ENCODE assay signal across 18 mouse cellular contexts in genomic region chr3:107252035-107252434, GRCm38 (mm10). TPM values are rescaled to one million over a fixed set of nuclear protein-coding genes. Genes with fewer than 3 reads are reported as not detected.
DNase-seq lines count a peak whose midpoint lies in the region; ATAC-seq lines count a peak whose summit lies in the region.
"Had no signal": no experiment of that assay in that cellular context is flagged by ENCODE, and none has a peak within 500 bp of the region (broad histone marks: within the 10 kb centered on the region; RNA-seq: fewer than 3 reads in every experiment).

No protein-coding gene starts in this region.

- peak; percentile 31 for DNase-seq in forebrain, embryonic 11.5 days (ENCODE audit: low spot score)
- peak; percentile 38 for DNase-seq in kidney, adult 9 months
- peak; percentile 38 for DNase-seq in lung, postnatal 36 days
- no peak for DNase-seq in ovary, postnatal 14 days (ENCODE audit: low spot score)
- DNase-seq in ovary, adult 18-20 months (ENCODE audit: low spot score): no peak
- DNase-seq: cerebellum, adult 9-10 months; gastrocnemius, postnatal 14 days; thymus, postnatal 14 days had no signal

- 76% methylated on average over 4 of the region's 4 CpGs for WGBS in forebrain, embryonic 11.5 days
- 74% methylated on average over 4 of the region's 4 CpGs for WGBS in forebrain, embryonic 12.5 days

- no peak for ATAC-seq in forebrain, embryonic 11.5 days (replicated peaks; ENCODE audit: low FRiP score)
- ATAC-seq in forebrain, embryonic 12.5 days (ENCODE audit: low FRiP score): no peak
- no peak for ATAC-seq in megakaryocyte, adult 5-6 weeks (ENCODE audit: poor library complexity, severe bottlenecking)
- ATAC-seq: forebrain, embryonic 15.5 days had no signal

- no peaks in the 10 kb centered on the region for H3K36me3 ChIP-seq in forebrain, embryonic 11.5 days (ENCODE audit: control insufficient read depth, insufficient read depth, low read length)
- no peaks in the 10 kb centered on the region for H3K36me3 ChIP-seq in forebrain, embryonic 12.5 days (replicated peaks)
- H3K36me3 ChIP-seq in megakaryocyte, embryonic 14.5 days (replicated peaks; ENCODE audit: low read length): no peaks in the 10 kb centered on the region
- H3K36me3 ChIP-seq: forebrain, embryonic 15.5 days; hindbrain, embryonic 15.5 days; limb, embryonic 15.5 days had no signal

- H3K4me1 ChIP-seq in forebrain, embryonic 11.5 days (replicated peaks; ENCODE audit: control insufficient read depth, insufficient read depth, low read length): no peaks in the 10 kb centered on the region
- H3K4me1 ChIP-seq in forebrain, embryonic 12.5 days: no peaks in the 10 kb centered on the region
- peaks cover 17% of the 10 kb centered on the region for H3K4me1 ChIP-seq in megakaryocyte, embryonic 14.5 days
- H3K4me1 ChIP-seq: limb, embryonic 15.5 days had no signal

- no peaks in the 10 kb centered on the region for H3K9me3 ChIP-seq in forebrain, embryonic 11.5 days (ENCODE audit: control insufficient read depth, low read length)
- H3K9me3 ChIP-seq in forebrain, embryonic 12.5 days: no peaks in the 10 kb centered on the region
- no peaks in the 10 kb centered on the region for H3K9me3 ChIP-seq in megakaryocyte, embryonic 14.5 days
- H3K9me3 ChIP-seq: forebrain, embryonic 15.5 days; hindbrain, embryonic 15.5 days; limb, embryonic 15.5 days had no signal

- H3K9ac ChIP-seq in forebrain, embryonic 11.5 days (ENCODE audit: low read length): no peak overlapping the region
- no peak overlapping the region for H3K9ac ChIP-seq in forebrain, embryonic 12.5 days
- H3K9ac ChIP-seq: forebrain, embryonic 15.5 days; hindbrain, embryonic 15.5 days; limb, embryonic 15.5 days had no signal

- H3K27me3 ChIP-seq in forebrain, embryonic 11.5 days (ENCODE audit: control insufficient read depth, insufficient read depth, low read length): no peaks in the 10 kb centered on the region
- H3K27me3 ChIP-seq in forebrain, embryonic 12.5 days: no peaks in the 10 kb centered on the region
- peaks cover 22% of the 10 kb centered on the region for H3K27me3 ChIP-seq in megakaryocyte, embryonic 14.5 days (replicated peaks)
- H3K27me3 ChIP-seq: forebrain, embryonic 15.5 days; hindbrain, embryonic 15.5 days; limb, embryonic 15.5 days had no signal

- no peak overlapping the region for H3K4me3 ChIP-seq in forebrain, embryonic 11.5 days (ENCODE audit: low read depth, low read length)
- no peak overlapping the region for H3K4me3 ChIP-seq in forebrain, embryonic 12.5 days (replicated peaks)
- peak overlapping the region; percentile 55 for H3K4me3 ChIP-seq in megakaryocyte, embryonic 14.5 days (replicated peaks)
- H3K4me3 ChIP-seq: forebrain, embryonic 15.5 days; hindbrain, embryonic 15.5 days; limb, embryonic 15.5 days had no signal

- H3K4me2 ChIP-seq in forebrain, embryonic 11.5 days (ENCODE audit: low read depth, low read length, severe bottlenecking): no peak overlapping the region
- no peak overlapping the region for H3K4me2 ChIP-seq in forebrain, embryonic 12.5 days
- H3K4me2 ChIP-seq: forebrain, embryonic 15.5 days; hindbrain, embryonic 15.5 days; limb, embryonic 15.5 days had no signal

- H3K27ac ChIP-seq in forebrain, embryonic 11.5 days (ENCODE audit: low read depth, low read length): no peak overlapping the region
- no peak overlapping the region for H3K27ac ChIP-seq in forebrain, embryonic 12.5 days
- H3K27ac ChIP-seq: forebrain, embryonic 15.5 days; hindbrain, embryonic 15.5 days; limb, embryonic 15.5 days had no signal

RNA-seq across cellular contexts. Expression of gene Prok1, which starts 12.5 kb away (rescaled TPM):
- 0.11 TPM in 1 of 2 replicates, not detected in the other for polyA plus RNA-seq in forebrain, embryonic 11.5 days (2014; fragmentation: Nextera tagmentation; extraction: Ambion mirVana)
- 0.06 TPM in 1 of 2 replicates, not detected in the other for polyA plus RNA-seq in forebrain, embryonic 12.5 days (2016; fragmentation: Nextera tagmentation; extraction: Ambion mirVana)
- not detected in 2 replicates for polyA plus RNA-seq in megakaryocyte, embryonic 14.5 days (2012; ENCODE audit: insufficient read depth, low replicate concordance)
- not detected in 2 replicates for total RNA-seq in megakaryocyte, adult 5-6 weeks (2015)
- total RNA-seq in megakaryocyte, adult 5-6 weeks (2017): not detected in 2 replicates
- total RNA-seq: ES-E14; gastrocnemius, postnatal 14 days had no signal
- polyA plus RNA-seq: embryonic facial prominence, embryonic 14.5 days; forebrain, embryonic 15.5 days; hindbrain, embryonic 15.5 days had no signal

RNA-seq across cellular contexts. Expression of gene A630076J17Rik, which starts 21.6 kb away (rescaled TPM):
- not detected in 2 replicates for polyA plus RNA-seq in forebrain, embryonic 11.5 days (2014; fragmentation: Nextera tagmentation; extraction: Ambion mirVana)
- not detected in 2 replicates for polyA plus RNA-seq in forebrain, embryonic 12.5 days (2016; fragmentation: Nextera tagmentation; extraction: Ambion mirVana)
- not detected in 2 replicates for polyA plus RNA-seq in megakaryocyte, embryonic 14.5 days (2012; ENCODE audit: insufficient read depth, low replicate concordance)
- total RNA-seq in megakaryocyte, adult 5-6 weeks (2015): not detected in 2 replicates
- not detected in 2 replicates for total RNA-seq in megakaryocyte, adult 5-6 weeks (2017)
- total RNA-seq: ES-E14; gastrocnemius, postnatal 14 days; left cerebral cortex, adult 18-20 months had no signal
- polyA plus RNA-seq: embryonic facial prominence, embryonic 14.5 days; forebrain, embryonic 15.5 days; limb, embryonic 15.5 days; neural tube, embryonic 14.5 days had no signal

RNA-seq across cellular contexts. Expression of gene Lamtor5, which starts 26.6 kb away (rescaled TPM):
- 174 and 177 TPM in 2 replicates for polyA plus RNA-seq in forebrain, embryonic 11.5 days (2014; fragmentation: Nextera tagmentation; extraction: Ambion mirVana)
- polyA plus RNA-seq in forebrain, embryonic 12.5 days (2016; fragmentation: Nextera tagmentation; extraction: Ambion mirVana): 165 and 175 TPM in 2 replicates
- 7.0 and 33.7 TPM in 2 replicates for polyA plus RNA-seq in megakaryocyte, embryonic 14.5 days (2012; ENCODE audit: insufficient read depth, low replicate concordance)
- 194 and 214 TPM in 2 replicates for total RNA-seq in megakaryocyte, adult 5-6 weeks (2015)
- 72.6 and 72.9 TPM in 2 replicates for total RNA-seq in megakaryocyte, adult 5-6 weeks (2017)

RNA-seq across cellular contexts. Expression of gene Cym, which starts 30.5 kb away (rescaled TPM):
- not detected in 2 replicates for polyA plus RNA-seq in forebrain, embryonic 11.5 days (2014; fragmentation: Nextera tagmentation; extraction: Ambion mirVana)
- polyA plus RNA-seq in forebrain, embryonic 12.5 days (2016; fragmentation: Nextera tagmentation; extraction: Ambion mirVana): not detected in 2 replicates
- polyA plus RNA-seq in megakaryocyte, embryonic 14.5 days (2012; ENCODE audit: insufficient read depth, low replicate concordance): not detected in 2 replicates
- total RNA-seq in megakaryocyte, adult 5-6 weeks (2015): 0.25 and 0.74 TPM in 2 replicates
- not detected in 2 replicates for total RNA-seq in megakaryocyte, adult 5-6 weeks (2017)
- total RNA-seq: ES-E14; gastrocnemius, postnatal 14 days; left cerebral cortex, adult 18-20 months had no signal
- polyA plus RNA-seq: embryonic facial prominence, embryonic 14.5 days had no signal

RNA-seq across cellular contexts. Expression of gene Slc16a4, which starts 39.0 kb away (rescaled TPM):
- polyA plus RNA-seq in forebrain, embryonic 11.5 days (2014; fragmentation: Nextera tagmentation; extraction: Ambion mirVana): 2.3 and 3.2 TPM in 2 replicates
- polyA plus RNA-seq in forebrain, embryonic 12.5 days (2016; fragmentation: Nextera tagmentation; extraction: Ambion mirVana): 3.3 and 3.6 TPM in 2 replicates
- not detected in 2 replicates for polyA plus RNA-seq in megakaryocyte, embryonic 14.5 days (2012; ENCODE audit: insufficient read depth, low replicate concordance)
- total RNA-seq in megakaryocyte, adult 5-6 weeks (2015): 0.07 and 0.36 TPM in 2 replicates
- total RNA-seq in megakaryocyte, adult 5-6 weeks (2017): 0.18 TPM in 1 of 2 replicates, not detected in the other

Comparison
In these comparisons a context has a peak if more than half of its experiments do, and no peak if none do; other contexts are left out.
1. DNase-seq: peak in forebrain, embryonic 11.5 days (single experiment), kidney, adult 9 months (single experiment) and lung, postnatal 36 days (single experiment); none in ovary, postnatal 14 days (single experiment) and ovary, adult 18-20 months (single experiment).